Mouse (Mus musculus) testis, adult 2 months (tissue): ENCODE data around the gene Arhgef40. TPM values are rescaled to one million over a fixed set of nuclear protein-coding genes. Genes with fewer than 3 reads are reported as not detected.
A peak's percentile ranks its signal among the peaks of the same experiment; 100 is the strongest.
"Not testable (repeated sequence)": the region's sequence is repeated elsewhere in the genome, so short reads cannot be mapped to it uniquely, and the experiment has no call there.

Source experiments
- H3K27ac ChIP-seq: fragments of 200-500 bp; 2 replicates; pipeline ENCODE4 v1.5.1; 2012; ENCODE audit warnings: low read depth, low read length; ENCODE audit not compliant: control insufficient read depth, insufficient read depth
- H3K27me3 ChIP-seq: fragments of 200-500 bp; 2 replicates; pipeline ENCODE4 v1.6.1; 2012; ENCODE audit warnings: mild to moderate bottlenecking, low read length, moderate library complexity; ENCODE audit not compliant: control insufficient read depth, insufficient read depth
- H3K36me3 ChIP-seq: fragments of 200-500 bp; 2 replicates; pipeline ENCODE4 v1.6.1; 2012; ENCODE audit warnings: mild to moderate bottlenecking, low read length; ENCODE audit not compliant: control insufficient read depth, insufficient read depth
- H3K4me1 ChIP-seq: fragments of 200-500 bp; 2 replicates; pipeline ENCODE4 v1.6.1; 2012; ENCODE audit warnings: low read length; ENCODE audit not compliant: control insufficient read depth, insufficient read depth
- H3K4me3 ChIP-seq: fragments of 200-500 bp; 2 replicates; pipeline ENCODE4 v1.5.1; 2012; ENCODE audit warnings: low read depth, mild to moderate bottlenecking, low read length, moderate library complexity, mixed read lengths; ENCODE audit not compliant: control insufficient read depth
- CTCF ChIP-seq: fragments of 200-500 bp; IDR thresholded peaks from 2 replicates; pipeline ENCODE4 v1.5.1; 2012; ENCODE audit warnings: low read depth, mild to moderate bottlenecking, inconsistent platforms, low read length, moderate library complexity; ENCODE audit not compliant: control insufficient read depth, insufficient read depth, insufficient replicate concordance
- POLR2A ChIP-seq: fragments of 200-500 bp; IDR thresholded peaks from 2 replicates; pipeline ENCODE4 v1.6.1; 2012; ENCODE audit warnings: low read depth, mild to moderate bottlenecking, inconsistent platforms, low read length, moderate library complexity; ENCODE audit not compliant: control insufficient read depth
- polyA plus RNA-seq: library from polyadenylated mRNA; depleted of rRNA; stranded (reverse); fragments of >200 nt; gene quantifications from 2 replicates; pipeline ENCODE4 v1.2.3, GENCODE M21; 2012

The Arhgef40 gene
- polyA plus RNA-seq, 1 experiment, result 6.6 TPM

- peaks cover 11% of the 10 kb centered on the region for H3K4me1 ChIP-seq
- H3K27me3 ChIP-seq, result no peaks in the 10 kb centered on the region
- peak overlapping the region; percentile 50; the same call in 1 of the 2 replicates for H3K4me3 ChIP-seq
- TF ChIP-seq POLR2A, result no peak
- TF ChIP-seq CTCF, result no peak
- H3K36me3 ChIP-seq, result no peaks in the 10 kb centered on the region
- H3K27ac ChIP-seq, result no peak overlapping the region
These were observed 39.6 kb downstream of the Arhgef40 start for GRCm38 (mm10) chr14:52024133-52024532.

GRCm38 (mm10) chr14:52026342-52026741 is 41.8 kb downstream of the Arhgef40 start:
- Histone ChIP-seq H3K36me3 (no peaks in the 10 kb centered on the region), H3K4me3 (no peak overlapping the region), H3K4me1 (peaks cover 8% of the 10 kb centered on the region), H3K27ac (no peak overlapping the region), H3K27me3 (no peaks in the 10 kb centered on the region)
- TF ChIP-seq CTCF, result no peak
- TF ChIP-seq POLR2A, result no peak

GRCm38 (mm10) chr14:52035926-52036325 is 51.4 kb downstream of the Arhgef40 start:
- no peaks in the 10 kb centered on the region for H3K27me3 ChIP-seq
- no peak overlapping the region for H3K27ac ChIP-seq
- no peak for TF ChIP-seq CTCF
- TF ChIP-seq POLR2A, result no peak
- H3K36me3 ChIP-seq, result no peaks in the 10 kb centered on the region
- no peak overlapping the region for H3K4me3 ChIP-seq
- no peaks in the 10 kb centered on the region for H3K4me1 ChIP-seq

GRCm38 (mm10) chr14:52039332-52039731 is 54.8 kb downstream of the Arhgef40 start:
- no peak overlapping the region for H3K27ac ChIP-seq

GRCm38 (mm10) chr14:52042359-52042758 is 57.8 kb downstream of the Arhgef40 start, which contains the start of gene Olfr221:
Olfr221 (minus strand) TSS chr14:52042459.
- not testable (repeated sequence) for H3K27ac ChIP-seq, H3K27me3 ChIP-seq, H3K36me3 ChIP-seq, H3K4me3 ChIP-seq, H3K4me1 ChIP-seq

More at GRCm38 (mm10) chr14:52039332-52039731, 54.8 kb downstream of the Arhgef40 start:
- Histone ChIP-seq H3K27me3 (no peaks in the 10 kb centered on the region), H3K36me3 (no peaks in the 10 kb centered on the region), H3K4me3 (no peak overlapping the region), H3K4me1 (no peaks in the 10 kb centered on the region)
- no peak for TF ChIP-seq CTCF
- TF ChIP-seq POLR2A, result no peak

GRCm38 (mm10) chr14:52043446-52043845 is 58.9 kb downstream of the Arhgef40 start:
- no peaks in the 10 kb centered on the region for H3K36me3 ChIP-seq
- no peak overlapping the region for H3K27ac ChIP-seq
- H3K4me3 ChIP-seq, result no peak overlapping the region
- TF ChIP-seq POLR2A (no peak), CTCF (no peak)
- peaks cover 2% of the 10 kb centered on the region for H3K4me1 ChIP-seq
- H3K27me3 ChIP-seq, result no peaks in the 10 kb centered on the region

- Histone ChIP-seq H3K27ac (no peak overlapping the region), H3K36me3 (no peaks in the 10 kb centered on the region), H3K27me3 (no peaks in the 10 kb centered on the region), H3K4me1 (peaks cover 2% of the 10 kb centered on the region), H3K4me3 (no peak overlapping the region)
- TF ChIP-seq CTCF (peak; percentile 22; the same call in 1 of the 2 replicates), POLR2A (no peak)
These were observed 60.6 kb downstream of the Arhgef40 start for GRCm38 (mm10) chr14:52044901-52045678.
